Mouse (Mus musculus) CH12.LX (cell line): ENCODE data around the gene Itch.
A peak's percentile ranks its signal among the peaks of the same experiment; 100 is the strongest.

ENCODE experiments used
- BHLHE40 ChIP-seq: IDR thresholded peaks from 2 replicates; pipeline ENCODE4 v1.6.1; 2011; ENCODE audit warnings: mild to moderate bottlenecking, low read depth, low read length, improper control_type of control experiment
- CTCF ChIP-seq, 2 experiments: IDR thresholded peaks in 1 of 2; conservative IDR thresholded peaks in 1 of 2; 2 replicates each; pipeline ENCODE4 v1.5.1; 2011 to 2012; ENCODE audit warnings: low read depth in 2 of 2, low read length in 2 of 2, improper control_type of control experiment in 1 of 2, inconsistent platforms in 1 of 2, mild to moderate bottlenecking in 1 of 2, moderate library complexity in 1 of 2
- EP300 ChIP-seq: IDR thresholded peaks from 2 replicates; pipeline ENCODE4 v1.6.1; 2011; ENCODE audit warnings: low read length, improper control_type of control experiment
- IRF4 ChIP-seq: IDR thresholded peaks from 2 replicates; pipeline ENCODE4 v1.6.1; 2014; ENCODE audit warnings: low read depth, mild to moderate bottlenecking, inconsistent platforms, low read length, improper control_type of control experiment
- MAX ChIP-seq: IDR thresholded peaks from 2 replicates; pipeline ENCODE4 v1.6.1; 2011; ENCODE audit warnings: low read length, improper control_type of control experiment
- MEF2A ChIP-seq: IDR thresholded peaks from 2 replicates; pipeline ENCODE4 v1.6.1; 2014; ENCODE audit warnings: low read depth, mild to moderate bottlenecking, inconsistent platforms, low read length, improper control_type of control experiment, borderline replicate concordance
- POLR2A ChIP-seq: IDR thresholded peaks from 2 replicates; pipeline ENCODE4 v1.6.1; 2011; ENCODE audit warnings: low read depth, mild to moderate bottlenecking, improper control_type of control experiment, low read length

DNA sequence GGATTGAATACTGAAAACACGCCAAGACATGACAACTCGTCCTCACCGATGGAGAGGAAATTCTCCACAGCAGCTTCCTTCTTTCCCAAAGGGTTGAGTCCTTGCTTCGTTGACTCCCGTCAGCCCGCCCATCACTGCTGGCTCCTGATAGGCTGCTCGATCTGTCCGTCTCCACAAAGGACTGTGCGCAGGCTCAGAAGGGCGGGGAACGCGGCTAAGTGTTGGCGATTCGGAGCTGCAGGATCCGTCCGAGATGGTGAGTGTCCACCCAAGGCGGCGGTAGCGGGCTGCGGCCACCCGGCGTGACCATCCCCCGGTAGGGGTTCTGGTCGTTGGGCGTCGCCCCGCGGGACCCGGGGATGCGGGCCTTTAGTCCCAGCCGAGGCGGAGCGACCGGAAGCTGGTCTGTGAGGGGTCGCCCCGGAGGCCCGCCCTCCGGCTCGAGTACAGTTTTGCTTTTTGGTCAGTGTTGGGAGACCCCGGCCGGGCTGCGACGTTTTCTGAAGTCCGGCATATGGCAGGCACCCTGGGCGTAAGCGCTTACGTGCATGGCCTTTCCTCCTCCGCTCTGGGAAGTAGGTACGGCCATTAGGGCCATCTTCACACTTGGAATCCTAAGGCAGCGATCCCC is 103.2 kb downstream of the Itch start, which contains the start of gene Dynlrb1:
- TF ChIP-seq POLR2A (peak; percentile 85), MAX (no peak), BHLHE40 (no peak), EP300 (no peak), CTCF (conservative IDR thresholded peaks at IDR 0.05 in 1 of 2, IDR thresholded peaks at IDR 0.05 in 1 of 2; ENCODE audit: low read depth in 2 of 2, low read length in 2 of 2) (no peak), IRF4 (0 out of 2 replicates have a peak, but pooled peaks have one; percentile 29), MEF2A (0 out of 2 replicates have a peak, but pooled peaks have one; percentile 27)
